Mouse (Mus musculus) thymus, adult 2 months (tissue): ENCODE results near the gene Lrrc59.

Experiments used
- CTCF ChIP-seq: fragments of 200-500 bp; IDR thresholded peaks from 2 replicates; pipeline ENCODE4 v1.5.1; 2012; ENCODE audit warnings: mild to moderate bottlenecking, control low read depth, low read length, moderate library complexity, borderline replicate concordance; ENCODE audit not compliant: control insufficient read depth, poor library complexity, insufficient read depth; ENCODE audit errors: extremely low read depth
- POLR2A ChIP-seq: fragments of 200-500 bp; IDR thresholded peaks from 2 replicates; pipeline ENCODE4 v1.6.1; 2012; ENCODE audit warnings: mild to moderate bottlenecking, low read length, control low read depth, moderate library complexity; ENCODE audit not compliant: control insufficient read depth, poor library complexity, insufficient read depth; ENCODE audit errors: extremely low read depth

DNA sequence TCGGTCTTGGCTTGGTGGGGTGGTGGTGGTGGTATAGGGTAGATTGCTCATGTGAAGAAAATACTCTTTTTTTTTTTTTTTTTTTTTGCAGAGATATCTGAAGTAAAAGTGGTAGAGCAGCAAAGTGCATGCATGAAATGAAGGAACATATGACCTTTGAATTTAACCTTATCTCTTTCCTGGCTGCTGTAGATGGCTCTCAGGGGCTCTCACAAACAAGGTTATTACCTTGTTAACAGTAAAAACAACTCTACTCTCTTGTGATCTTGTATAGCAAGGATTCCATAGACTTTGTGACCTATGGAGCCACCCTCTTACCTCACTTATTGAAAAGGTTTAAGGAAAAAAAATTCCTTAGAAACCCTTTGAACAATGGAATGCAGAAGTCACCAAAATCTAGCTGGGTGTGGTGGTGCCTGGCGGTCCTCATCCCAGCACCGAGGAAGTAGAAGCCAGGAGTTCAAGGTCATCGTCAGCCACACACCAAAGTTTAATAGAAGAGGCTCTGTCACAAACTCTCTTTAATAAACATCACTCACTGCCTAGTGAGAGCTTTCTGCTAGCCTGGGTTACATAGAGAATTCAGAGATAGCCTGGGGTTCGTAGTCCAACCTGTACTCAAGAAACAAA is 49.3 kb upstream of the Lrrc59 start:
- TF ChIP-seq CTCF (no peak), POLR2A (no peak)
